Mouse (Mus musculus): ENCODE data around the gene Hes1.

The Hes1 gene

GRCm38 (mm10) chr16:30113800-30114199 is 49.6 kb downstream of the Hes1 start:
- TF ChIP-seq GATA4 (IDR thresholded peaks at IDR 0.05; ENCODE audit: insufficient replicate concordance, low read length): no peak

DNA sequence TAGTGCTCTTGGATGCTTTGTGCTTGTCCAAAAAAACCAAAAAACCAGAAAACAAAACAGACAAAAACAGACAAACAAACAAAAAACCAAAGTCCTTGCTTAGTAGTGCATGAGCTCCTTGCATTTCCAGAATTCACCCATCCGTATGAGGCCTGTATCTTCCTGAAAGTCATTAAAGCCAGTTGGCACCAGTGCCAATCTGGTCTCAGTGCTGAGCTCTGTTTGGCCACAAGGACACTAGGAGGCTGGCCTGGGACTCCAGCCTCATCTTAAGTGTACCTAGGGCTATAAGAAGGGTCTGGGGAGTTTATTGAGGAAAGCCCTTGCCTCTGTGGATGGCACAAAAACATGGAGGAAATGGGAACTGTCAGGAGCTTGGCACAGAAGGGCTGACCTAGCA is 50.3 kb downstream of the Hes1 start:
- no peak for TF ChIP-seq GATA4 (IDR thresholded peaks at IDR 0.05; ENCODE audit: insufficient replicate concordance, low read length)

Measured in liver, adult (tissue).